Mouse (Mus musculus) megakaryocyte, embryonic 14.5 days (primary cell): ENCODE measurements at regions not wholly inside any gene's neighbourhood (a gene's known extent, or its start where the extent isn't known, plus 50 kb on each side); places are given as distances from the start of the nearest gene placed in this dataset.

ENCODE experiments used
- FLI1 ChIP-seq: IDR thresholded peaks from 2 replicates; pipeline ENCODE4 v1.6.1; 2012; ENCODE audit warnings: low read length, inconsistent platforms, mixed read lengths
- GATA1 ChIP-seq: IDR thresholded peaks from 3 replicates; pipeline ENCODE4 v1.6.1; 2012; ENCODE audit warnings: mixed read lengths, low read length, inconsistent platforms, borderline replicate concordance

GRCm38 (mm10) chr1:193433493-193434021 lies 63.5 kb upstream of the Camk1g start:
- TF ChIP-seq GATA1: no peak
- TF ChIP-seq FLI1: no peak
